Mouse (Mus musculus) kidney, adult 9 months (tissue): ENCODE measurements at regions not wholly inside any gene's neighbourhood (a gene's known extent, or its start where the extent isn't known, plus 50 kb on each side); places are given as distances from the start of the nearest gene placed in this dataset.
A peak's percentile ranks its signal among the peaks of the same experiment; 100 is the strongest.

ENCODE experiments used
- DNase-seq: peaks from one replicate; pipeline ENCODE4 v3.0.0; 2022

GRCm38 (mm10) chr3:47095288-47095687 lies 647.3 kb upstream of the Pabpc4l start:
- no peak for DNase-seq

- DNase-seq = no peak
Measured at GRCm38 (mm10) chr3:47051563-47051962, 603.5 kb upstream of the Pabpc4l start.

GRCm38 (mm10) chr3:47025738-47026137 lies 577.7 kb upstream of the Pabpc4l start:
- DNase-seq = no peak

DNA sequence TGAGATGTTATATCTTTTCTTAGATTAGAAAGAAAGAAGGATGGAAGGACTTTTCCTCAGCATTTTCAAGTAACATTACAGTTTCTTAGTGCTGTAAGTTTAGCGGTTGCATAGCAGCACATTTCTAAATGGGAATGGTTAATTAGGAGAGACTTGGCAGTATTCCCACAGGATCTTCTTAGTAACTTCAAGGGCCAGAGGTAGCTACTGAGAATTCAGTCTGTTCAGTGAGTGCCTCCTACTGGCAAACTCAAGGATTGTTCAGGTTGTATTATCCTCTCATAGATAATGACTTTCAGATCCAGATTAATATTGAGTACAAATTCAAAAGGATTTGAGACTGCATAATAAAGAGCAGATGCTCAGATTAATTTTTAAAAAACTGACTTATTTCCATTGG lies 571.3 kb upstream of the Pabpc4l start:
- DNase-seq = peak; percentile 5

- no peak for DNase-seq
Measured at GRCm38 (mm10) chr3:47018565-47018964, 570.5 kb upstream of the Pabpc4l start.

DNA sequence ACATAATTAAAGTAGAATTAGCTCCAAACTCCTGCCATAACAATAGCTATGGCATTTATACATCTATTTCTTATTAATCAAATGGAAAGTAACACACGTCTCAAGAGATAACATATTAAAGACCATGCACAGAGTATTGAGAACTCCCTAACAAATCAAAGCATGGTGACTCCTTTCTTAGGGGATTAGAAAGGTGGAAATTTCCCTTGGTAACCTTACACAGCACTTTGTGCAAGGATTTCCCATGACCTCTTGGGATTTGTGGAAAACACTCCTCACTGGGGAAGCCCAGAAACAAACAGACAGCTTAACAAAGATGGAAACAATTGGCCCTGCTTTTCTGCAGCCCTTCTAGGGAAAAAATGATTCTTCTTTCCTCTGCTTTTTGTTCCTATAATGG lies 562.4 kb upstream of the Pabpc4l start:
- DNase-seq = no peak

DNA sequence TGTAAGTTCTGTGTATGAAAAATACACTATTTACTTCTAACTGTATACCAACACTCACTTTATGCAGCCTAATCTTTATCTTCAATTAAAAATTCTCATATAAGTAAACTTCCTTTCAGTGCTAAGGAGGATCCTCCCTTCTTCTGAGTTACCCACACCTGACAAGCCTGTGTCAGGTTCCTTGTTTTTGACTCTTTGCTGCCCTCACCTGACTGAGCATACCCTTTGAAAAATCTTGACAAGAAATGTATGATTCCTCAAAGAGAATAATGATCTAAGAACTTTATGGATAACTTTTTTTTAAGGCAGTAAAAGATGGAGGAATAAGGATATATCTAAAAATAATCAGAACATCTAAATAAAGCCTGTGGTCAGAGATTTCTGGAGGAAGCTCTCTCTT lies 550.9 kb upstream of the Pabpc4l start:
- DNase-seq = no peak

- no peak for DNase-seq
Measured at GRCm38 (mm10) chr3:46970744-46971143, 522.7 kb upstream of the Pabpc4l start.

DNA sequence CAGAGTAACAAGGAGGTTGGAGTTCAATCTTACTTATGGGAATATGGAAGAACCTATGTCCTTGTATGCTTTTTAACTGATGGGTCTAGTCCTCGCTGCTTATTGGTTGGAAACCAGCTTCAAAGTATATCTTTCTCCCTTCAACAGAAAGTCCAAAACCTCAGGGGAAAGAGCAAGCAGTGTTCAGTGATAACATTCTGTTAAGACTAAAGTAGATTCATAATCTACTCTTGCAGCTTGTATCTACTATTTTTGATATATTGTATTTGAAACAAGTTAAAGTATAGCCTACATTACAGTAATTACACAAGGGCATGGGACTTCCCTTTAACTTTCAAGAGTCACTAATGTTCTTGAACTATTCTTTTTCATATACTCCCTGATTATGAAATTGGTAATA lies 522.0 kb upstream of the Pabpc4l start:
- DNase-seq = no peak

GRCm38 (mm10) chr3:46951391-46951790 lies 503.4 kb upstream of the Pabpc4l start:
- DNase-seq = no peak

- no peak for DNase-seq
Measured at GRCm38 (mm10) chr3:46937751-46938150, 489.7 kb upstream of the Pabpc4l start.

DNA sequence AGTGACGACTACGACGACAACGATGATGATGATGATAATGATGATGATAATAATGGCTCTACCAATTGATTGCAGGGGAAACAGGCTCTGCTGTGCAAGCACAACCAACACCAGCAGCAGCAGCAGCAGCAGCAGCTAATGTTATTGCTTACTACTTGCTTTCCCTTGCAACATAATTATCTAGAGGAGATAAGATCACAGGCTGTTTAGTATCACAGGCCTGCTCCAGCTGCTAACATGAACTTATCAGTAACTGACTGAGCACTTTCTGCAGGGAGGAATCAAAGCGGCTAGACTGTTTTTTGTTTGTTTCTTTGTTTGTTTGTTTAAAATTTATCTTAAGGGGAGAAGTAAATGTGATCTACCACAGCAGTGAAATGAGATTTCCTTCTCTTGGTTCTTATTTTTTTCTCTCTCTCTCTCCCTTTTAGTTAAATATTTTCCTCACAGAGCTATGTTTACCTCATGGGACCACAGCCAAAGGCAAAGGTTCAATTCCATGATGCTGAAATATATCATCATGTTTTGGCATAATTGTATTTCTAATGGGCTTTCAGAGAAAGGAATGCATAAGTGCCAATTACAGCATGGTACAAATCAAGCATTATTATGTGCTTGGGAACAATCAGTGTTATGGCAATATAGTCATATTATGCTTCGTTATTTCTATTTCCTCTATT lies 443.2 kb upstream of the Pabpc4l start:
- DNase-seq = no peak

DNA sequence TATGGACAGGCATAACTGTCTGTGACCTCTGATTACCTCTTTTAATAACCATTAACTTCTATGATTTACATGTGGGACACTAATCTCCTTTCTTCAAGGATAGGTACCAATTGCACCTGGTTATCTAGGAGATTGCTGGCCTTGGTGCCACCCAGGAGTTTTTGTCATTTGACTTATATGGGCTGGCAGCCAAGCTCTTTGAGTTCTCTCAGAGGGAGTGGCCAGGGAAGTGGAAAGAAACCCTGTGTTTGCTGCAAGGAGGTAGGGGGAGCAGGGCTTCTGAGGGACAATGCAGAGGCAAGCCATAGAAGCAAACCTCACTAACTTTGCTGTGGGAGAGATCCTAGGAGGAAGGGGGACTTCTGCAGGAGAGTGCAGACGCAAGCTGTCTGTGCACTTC lies 427.8 kb upstream of the Pabpc4l start:
- DNase-seq = no peak

DNA sequence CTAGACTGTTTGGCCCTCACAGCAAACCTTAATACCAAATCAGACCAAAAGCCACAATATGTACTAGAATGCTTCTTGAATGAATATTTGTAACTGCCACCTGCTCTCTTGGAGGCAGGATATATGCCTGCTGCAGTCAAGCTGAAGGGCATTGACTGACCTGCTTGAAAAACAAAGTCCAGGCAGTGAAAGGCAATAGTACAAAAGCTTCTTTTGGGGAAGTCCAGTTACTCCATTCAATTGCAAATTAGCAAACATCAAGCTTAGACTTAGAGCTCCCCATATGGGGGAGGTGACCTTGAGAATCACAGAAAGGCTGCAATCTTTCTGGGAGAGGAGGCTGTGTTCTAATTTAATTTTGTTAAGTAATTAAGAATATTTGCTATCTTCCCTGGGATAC lies 422.9 kb upstream of the Pabpc4l start:
- no peak for DNase-seq

DNA sequence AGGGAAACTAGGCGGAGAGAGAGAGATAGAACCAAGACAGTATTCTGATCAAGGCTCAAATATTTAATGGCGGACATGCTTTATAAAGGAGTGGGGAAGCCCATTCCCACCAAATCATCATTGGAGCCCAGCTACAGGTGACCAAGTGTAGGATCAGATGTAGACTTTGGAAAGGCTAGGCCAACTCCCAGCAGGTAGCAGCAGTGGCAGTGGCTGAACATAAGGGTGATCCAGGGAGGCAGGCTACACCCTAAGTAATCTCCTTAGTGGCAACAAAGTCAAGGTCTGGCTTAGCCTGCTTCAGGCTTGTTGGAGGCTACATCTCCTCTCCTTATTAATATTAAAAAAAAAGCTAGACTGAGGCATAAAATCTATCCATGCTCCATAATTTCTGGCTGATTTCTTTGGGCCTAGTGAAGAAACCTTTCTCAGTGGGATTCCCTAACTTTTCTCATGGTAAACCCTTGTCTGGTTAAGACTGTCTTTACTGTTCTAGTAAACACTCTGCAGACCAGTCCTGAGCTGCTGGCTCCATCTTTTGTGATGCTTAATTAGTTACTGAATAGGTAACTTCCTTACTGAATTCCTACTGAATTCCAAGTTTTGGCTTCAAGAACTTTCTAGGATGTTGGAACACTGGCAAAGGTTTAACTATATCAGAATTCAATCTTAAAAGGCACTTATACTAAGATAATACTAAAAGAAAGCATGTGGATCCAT lies 421.7 kb upstream of the Pabpc4l start:
- DNase-seq = no peak

DNA sequence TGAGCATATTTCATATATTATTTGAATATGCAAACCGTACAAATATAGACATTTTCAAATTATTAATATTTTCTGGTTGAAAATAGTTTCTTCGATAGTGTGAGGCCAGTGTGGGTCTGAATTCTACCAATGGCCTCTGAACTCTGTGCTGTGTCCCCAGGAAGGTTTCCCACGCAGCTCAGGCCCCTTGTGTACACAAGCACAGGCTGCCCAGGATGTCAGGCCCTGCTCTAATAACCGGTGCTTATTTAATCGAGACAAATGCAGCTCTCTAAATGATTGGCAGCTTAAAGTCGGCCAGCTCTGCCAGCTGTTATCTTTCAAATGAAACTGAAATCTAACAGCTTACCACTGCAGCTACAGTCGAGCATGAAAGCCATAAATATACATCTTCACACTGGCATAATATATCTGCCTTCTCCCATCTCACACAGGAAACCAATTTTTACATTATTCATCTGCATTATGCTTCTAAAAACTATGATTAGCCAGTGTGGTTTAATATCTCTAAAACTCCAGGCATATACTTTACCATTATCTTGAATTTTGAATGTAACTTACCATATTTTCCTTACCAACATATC lies 400.5 kb upstream of the Pabpc4l start:
- DNase-seq = no peak

DNA sequence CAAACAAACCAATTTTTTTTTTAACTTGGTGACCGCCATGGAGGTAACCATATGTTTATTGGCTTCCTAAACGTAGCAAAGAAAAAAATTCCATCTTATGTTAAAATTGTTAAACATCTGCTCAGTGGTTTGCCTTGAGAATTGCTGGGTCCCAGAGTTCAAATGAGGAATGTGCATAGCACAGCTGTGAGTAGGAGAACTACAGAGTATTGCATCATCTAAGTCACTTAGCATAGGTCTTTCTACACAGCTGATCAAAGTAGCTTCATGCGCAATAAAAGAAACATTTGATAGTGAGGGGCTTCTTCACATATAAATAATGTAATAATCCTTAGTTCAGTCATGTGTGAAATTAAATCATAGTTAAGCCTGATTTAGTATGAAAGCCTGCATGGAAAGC lies 380.7 kb upstream of the Pabpc4l start:
- DNase-seq = no peak
